Mouse (Mus musculus): ENCODE data around the gene Setdb1. TPM values are rescaled to one million over a fixed set of nuclear protein-coding genes. Genes with fewer than 3 reads are reported as not detected.

The Setdb1 gene
- total RNA-seq, 2 experiments from 2014 or later, result 14.1 to 14.4 TPM

DNA sequence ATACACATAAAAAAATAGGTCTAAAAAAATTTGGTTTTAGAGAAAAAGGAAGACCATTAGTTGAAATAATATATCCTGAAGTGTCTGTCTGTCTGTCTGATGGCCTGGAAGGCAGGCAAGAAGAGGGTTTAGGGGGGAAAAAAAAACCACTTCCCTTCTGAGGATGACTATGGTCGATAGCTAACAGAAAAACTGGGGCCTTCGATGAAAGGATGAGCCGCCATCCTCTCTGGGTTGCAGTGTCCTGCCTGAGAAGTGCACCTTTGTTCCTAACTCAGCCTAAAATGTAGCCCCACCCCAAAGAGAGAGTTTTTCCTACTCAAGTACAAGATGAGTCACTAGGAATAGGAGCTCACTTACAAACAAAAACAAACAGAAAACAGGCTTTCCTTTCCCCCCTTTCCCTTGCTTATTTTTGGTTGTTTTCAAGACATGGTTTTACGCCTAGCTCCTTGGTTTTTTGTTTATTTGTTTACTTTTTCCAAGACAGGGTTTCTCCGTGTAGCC lies 80.5 kb downstream of the Setdb1 start:
- no peak for DNase-seq
- intact Hi-C loops (cut with DNase I), result no loop called here

DNA sequence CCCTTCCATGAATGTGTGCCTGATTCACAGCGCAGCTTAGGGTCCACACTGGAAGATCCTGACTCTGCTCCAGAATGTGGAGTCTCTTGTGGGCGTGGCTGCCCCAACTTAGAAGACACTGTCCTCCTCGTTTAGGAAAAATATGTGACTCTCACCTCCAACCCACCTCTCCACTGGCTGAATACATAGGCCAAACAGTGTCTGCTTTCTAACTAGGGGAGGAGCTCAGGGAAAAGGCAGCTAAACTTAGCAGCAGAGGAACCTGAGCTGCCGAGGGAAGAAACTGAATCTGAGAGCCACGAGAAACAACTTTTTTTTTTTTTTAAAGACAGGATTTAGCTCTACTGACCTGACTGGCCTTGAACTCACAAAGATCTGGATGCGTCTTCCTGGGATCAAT lies 81.8 kb downstream of the Setdb1 start:
- intact Hi-C loops (cut with DNase I), result no loop called here
- DNase-seq, result no peak

DNA sequence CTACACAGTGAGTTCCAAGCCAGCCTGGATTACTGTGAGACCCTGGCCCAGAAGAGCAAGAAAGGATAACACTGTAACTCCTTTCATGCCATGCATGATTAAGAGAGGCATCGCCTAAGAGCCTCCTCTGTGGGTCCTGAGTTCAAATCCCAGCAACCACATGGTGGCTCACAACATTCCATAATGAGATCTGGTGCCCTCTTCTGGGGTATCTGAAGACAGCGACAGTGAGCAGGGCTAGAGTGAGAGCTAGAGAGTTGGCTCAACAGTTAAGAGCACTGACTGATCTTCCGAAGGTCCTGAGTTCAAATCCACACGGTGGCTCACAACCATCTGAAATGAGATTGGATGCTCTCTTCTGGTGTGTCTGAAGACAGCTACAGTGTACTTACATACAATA lies 82.5 kb downstream of the Setdb1 start:
- intact Hi-C loops (cut with DNase I), result no loop called here
- no peak for DNase-seq

Other genes starting within 250 kb of the Setdb1 start
- 10 to 100 TPM; 32.4 to 32.5 TPM for gene Vps72, start 246.2 kb downstream of the Setdb1 start, total RNA-seq (2021)
- 10 to 100 TPM; 10.6 to 11.1 TPM for gene Tmod4, start 232.7 kb downstream of the Setdb1 start, total RNA-seq (2021)
- gene Scnm1, start 223.2 kb downstream of the Setdb1 start, total RNA-seq (2021), result 10 to 100 TPM; 29.5 to 33.5 TPM
- gene Lysmd1, start 223.1 kb downstream of the Setdb1 start, total RNA-seq (2021), result 1 to 10 TPM; 6.4 to 7.4 TPM
- 1 to 10 TPM; 3.0 to 3.1 TPM for gene Tnfaip8l2, start 214.8 kb downstream of the Setdb1 start, total RNA-seq (2021)
- gene Sema6c, start 196.7 kb downstream of the Setdb1 start, total RNA-seq (2021), result 10 to 100 TPM in 1 of 2 experiments, 1 to 10 TPM in 1; 5.8 to 11.8 TPM
- 10 to 100 TPM; 14.9 to 15.0 TPM for gene Gabpb2, start 139.3 kb downstream of the Setdb1 start, total RNA-seq (2021)
- 10 to 100 TPM; 31.9 to 33.6 TPM for gene Cdc42se1, start 128.5 kb downstream of the Setdb1 start, total RNA-seq (2021)
- 1 to 10 TPM; 6.7 to 7.8 TPM for gene Mllt11, start 125.0 kb downstream of the Setdb1 start, total RNA-seq (2021)
- gene Gm128, start 115.6 kb downstream of the Setdb1 start, total RNA-seq (2021), result not detected
- gene Bnipl, start 106.0 kb downstream of the Setdb1 start, total RNA-seq (2021), result under 1 TPM in 1 of 2 experiments, not detected in 1; 0.32 TPM
- 10 to 100 TPM; 22.3 to 25.8 TPM for gene Mindy1, start 75.9 kb downstream of the Setdb1 start, total RNA-seq (2021)
- 10 to 100 TPM; 19.8 to 20.4 TPM for gene Prune1, start 75.1 kb downstream of the Setdb1 start, total RNA-seq (2021)
- gene Anxa9, start 50.0 kb downstream of the Setdb1 start, total RNA-seq (2021), result under 1 TPM; 0.38 to 0.76 TPM
- gene Cers2, start 42.4 kb downstream of the Setdb1 start, total RNA-seq (2021), result 10 to 100 TPM; 47.4 to 47.6 TPM
- gene 4930558C23Rik, start 45.6 kb upstream of the Setdb1 start, total RNA-seq (2021), result not detected
- gene Arnt, start 77.2 kb upstream of the Setdb1 start, total RNA-seq (2021), result 10 to 100 TPM; 45.0 to 48.6 TPM
- 10 to 100 TPM; 13.6 to 14.3 TPM for gene Ctsk, start 142.1 kb upstream of the Setdb1 start, total RNA-seq (2021)
- 10 to 100 TPM; 11.6 to 12.7 TPM for gene Ctss, start 169.6 kb upstream of the Setdb1 start, total RNA-seq (2021)
- not detected for gene Hormad1, start 202.5 kb upstream of the Setdb1 start, total RNA-seq (2021)
- gene Golph3l, start 231.7 kb upstream of the Setdb1 start, total RNA-seq (2021), result 10 to 100 TPM; 19.8 to 20.5 TPM